Mouse (Mus musculus) hindbrain, embryonic 12.5 days (tissue): Measurements from ENCODE around the gene Pde7b. TPM values are rescaled to one million over a fixed set of nuclear protein-coding genes. Genes with fewer than 3 reads are reported as not detected.

Experiments
- ATAC-seq: fragments of 200-750 bp; cut with Nextera tagmentation; 2 replicates; pipeline ENCODE4 v1.8.0; 2017; ENCODE audit warnings: moderate TSS enrichment; ENCODE audit not compliant: low FRiP score
- H3K27ac ChIP-seq: fragments of 300-500 bp; sonication (generic); 2 replicates; pipeline ENCODE4 v1.5.1; 2016; ENCODE audit warnings: mild to moderate bottlenecking
- H3K27me3 ChIP-seq: fragments of 300-500 bp; sonication (generic); 2 replicates; pipeline ENCODE4 v1.6.1; 2016; ENCODE audit warnings: mild to moderate bottlenecking
- H3K36me3 ChIP-seq: fragments of 300-500 bp; sonication (generic); 2 replicates; pipeline ENCODE4 v1.6.1; 2016; ENCODE audit warnings: mild to moderate bottlenecking
- H3K4me1 ChIP-seq: fragments of 300-500 bp; sonication (generic); 2 replicates; pipeline ENCODE4 v1.6.1; 2016
- H3K4me2 ChIP-seq: fragments of 300-500 bp; sonication (generic); replicated peaks from 2 replicates; pipeline ENCODE4 v1.6.1; 2016; ENCODE audit warnings: mild to moderate bottlenecking
- H3K4me3 ChIP-seq: fragments of 300-500 bp; sonication (generic); 2 replicates; pipeline ENCODE4 v1.5.1; 2016; ENCODE audit warnings: mild to moderate bottlenecking
- H3K9ac ChIP-seq: fragments of 300-500 bp; sonication (generic); 2 replicates; pipeline ENCODE4 v1.6.1; 2016; ENCODE audit warnings: mild to moderate bottlenecking, moderate library complexity
- H3K9me3 ChIP-seq: fragments of 300-500 bp; sonication (generic); replicated peaks from 2 replicates; pipeline ENCODE4 v1.6.1; 2016; ENCODE audit warnings: mild to moderate bottlenecking
- WGBS: fragments of 180-500 bp; shearing (Covaris S2); methylation state at CpG from one replicate; pipeline ENCODE4 v1.1.7; 2016; 5-methylcytosine and 5-hydroxymethylcytosine counted together
- polyA plus RNA-seq: library from polyadenylated mRNA; unstranded; fragments of >200 nt; fragmentation: Nextera tagmentation; extraction: Ambion mirVana; gene quantifications from 2 replicates; pipeline ENCODE4 v1.2.1, GENCODE M21; 2016

The Pde7b gene
- polyA plus RNA-seq, 1 experiment from 2014 or later, result 6.9 TPM

DNA sequence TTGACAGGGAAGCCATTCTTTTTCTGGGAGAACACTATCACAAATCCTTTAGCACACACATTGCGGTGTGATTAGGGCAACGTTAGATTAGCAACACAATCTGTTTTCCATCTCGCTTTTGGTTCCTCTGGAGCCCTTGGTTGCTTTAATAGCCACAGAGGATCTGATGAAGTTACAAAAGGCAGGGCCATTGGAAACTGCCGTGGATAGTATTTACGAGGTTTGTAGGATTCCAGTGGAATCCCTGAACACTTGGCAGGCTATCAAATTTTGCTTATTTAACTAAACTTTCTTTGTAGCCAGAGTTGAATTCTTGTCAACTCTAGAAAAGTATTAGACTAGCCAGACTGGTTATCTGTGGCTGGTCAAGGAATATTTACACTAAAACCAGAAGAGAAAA is 330.1 kb downstream of the Pde7b start:
- Histone ChIP-seq H3K4me3 (no peak overlapping the region), H3K9me3 (no peaks in the 10 kb centered on the region), H3K4me2 (no peak overlapping the region), H3K36me3 (no peaks in the 10 kb centered on the region), H3K27me3 (no peaks in the 10 kb centered on the region), H3K27ac (no peak overlapping the region), H3K4me1 (no peaks in the 10 kb centered on the region), H3K9ac (no peak overlapping the region)
- 84% methylated on average over 5 of the region's 5 CpGs for WGBS
- no peak for ATAC-seq

DNA sequence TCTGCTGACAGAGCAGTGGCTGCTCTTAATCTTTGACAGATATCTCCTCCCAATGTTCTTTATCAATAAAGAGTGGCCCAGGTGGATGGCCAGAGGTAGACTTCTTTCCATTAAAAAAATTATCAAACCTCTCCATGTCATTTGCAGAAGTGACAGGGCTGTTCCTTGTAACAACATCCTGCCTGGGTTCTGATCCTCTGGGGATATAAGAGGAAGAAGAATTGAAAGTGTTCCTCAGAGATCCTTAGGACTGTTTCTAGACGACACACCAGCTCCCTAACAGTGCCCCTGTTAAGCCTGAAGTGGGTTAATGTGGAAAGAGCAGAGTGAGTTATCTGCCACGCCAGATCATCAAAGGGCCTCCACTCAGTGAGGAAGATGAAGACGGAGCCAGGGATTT is 334.3 kb downstream of the Pde7b start:
- Histone ChIP-seq H3K4me2 (no peak overlapping the region), H3K4me1 (no peaks in the 10 kb centered on the region), H3K27ac (no peak overlapping the region), H3K4me3 (no peak overlapping the region), H3K9me3 (no peaks in the 10 kb centered on the region), H3K27me3 (no peaks in the 10 kb centered on the region), H3K9ac (no peak overlapping the region), H3K36me3 (no peaks in the 10 kb centered on the region)
- WGBS, result 77% methylated on average over 3 of the region's 3 CpGs
- ATAC-seq, result no peak

DNA sequence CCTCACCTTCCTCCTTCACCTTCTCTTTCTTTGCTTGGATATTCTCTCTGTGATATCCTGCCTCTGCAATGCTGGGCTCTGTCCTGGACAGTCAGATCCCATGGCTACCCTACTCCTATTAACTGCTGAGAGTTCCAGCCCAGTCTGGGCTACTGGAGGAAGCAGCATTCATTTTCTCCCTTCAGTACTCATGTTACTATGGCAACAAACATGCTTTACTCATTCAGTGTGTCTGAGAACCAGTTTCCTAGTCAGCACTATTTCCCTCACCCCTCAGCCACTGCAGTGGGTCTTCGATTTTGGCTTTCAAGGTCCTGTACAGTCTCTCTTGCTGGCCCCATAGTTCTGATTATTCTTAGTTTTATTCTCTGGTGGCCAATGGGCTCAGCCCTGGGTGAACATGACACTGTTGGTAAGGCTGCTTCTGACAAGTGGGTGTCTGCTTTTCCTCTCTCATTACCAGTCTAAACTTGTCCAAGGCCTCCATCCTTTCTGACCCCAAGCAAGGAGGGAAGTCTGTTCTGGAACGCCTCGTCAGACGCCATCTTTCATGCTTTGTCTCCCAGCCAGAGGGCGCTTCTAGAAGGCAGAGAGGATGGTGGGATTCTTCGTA is 342.0 kb downstream of the Pde7b start:
- 75% methylated on average over 6 of the region's 6 CpGs for WGBS
- Histone ChIP-seq H3K36me3 (no peaks in the 10 kb centered on the region), H3K27me3 (no peaks in the 10 kb centered on the region), H3K4me2 (no peak overlapping the region), H3K4me1 (0 out of 2 replicates have a peak, but pooled peaks cover 7% of the 10 kb centered on the region), H3K27ac (no peak overlapping the region), H3K4me3 (no peak overlapping the region), H3K9me3 (no peaks in the 10 kb centered on the region), H3K9ac (no peak overlapping the region)
- peak; percentile 78 for ATAC-seq

DNA sequence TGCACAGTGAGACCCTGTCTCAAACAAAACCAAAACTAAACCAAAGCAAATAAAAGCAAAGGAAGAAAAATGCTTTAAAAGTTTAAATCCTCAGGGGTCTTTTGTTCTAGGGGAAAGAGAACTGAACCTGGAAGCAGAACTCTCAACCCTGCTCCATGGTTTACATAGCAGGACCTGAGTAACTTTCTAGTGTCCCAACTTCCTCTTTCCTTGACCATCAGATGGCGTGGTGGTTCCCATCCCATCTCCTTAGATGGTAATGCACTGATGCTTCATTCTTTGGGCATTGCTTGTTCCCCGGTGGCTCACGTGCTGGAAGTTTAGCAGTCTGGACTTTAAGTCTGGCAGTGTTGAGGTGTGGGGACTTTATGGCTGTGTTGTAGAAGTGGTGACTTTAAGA is 343.5 kb downstream of the Pde7b start:
- H3K27ac ChIP-seq, result no peak overlapping the region
- H3K4me1 ChIP-seq, result 0 out of 2 replicates have a peak, but pooled peaks cover 7% of the 10 kb centered on the region
- no peak overlapping the region for H3K9ac ChIP-seq
- H3K9me3 ChIP-seq, result no peaks in the 10 kb centered on the region
- no peak overlapping the region for H3K4me2 ChIP-seq
- H3K36me3 ChIP-seq, result no peaks in the 10 kb centered on the region
- no peaks in the 10 kb centered on the region for H3K27me3 ChIP-seq
- 88% methylated on average over 3 of the region's 3 CpGs for WGBS
- H3K4me3 ChIP-seq, result no peak overlapping the region
- ATAC-seq, result no peak

DNA sequence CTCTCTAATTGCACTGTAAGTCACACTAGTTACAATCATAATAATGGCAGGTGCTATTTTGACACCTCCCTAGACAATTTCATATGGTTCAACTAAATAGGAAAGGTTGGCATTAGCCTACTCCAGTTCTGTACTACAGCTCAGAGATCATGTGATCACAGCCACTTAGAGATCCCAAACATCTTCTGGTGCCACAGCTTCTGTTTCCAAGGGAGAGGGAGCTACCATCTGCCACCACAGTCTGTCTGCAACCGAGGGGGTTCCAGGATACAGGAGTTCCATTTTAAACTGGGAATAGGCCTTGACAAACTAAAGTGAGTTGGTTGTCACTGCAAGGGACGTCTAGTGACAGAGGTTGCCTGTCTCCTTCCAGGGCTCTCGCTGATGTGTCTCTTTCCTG is 344.1 kb downstream of the Pde7b start:
- no peak overlapping the region for H3K27ac ChIP-seq
- ATAC-seq, result no peak
- H3K4me1 ChIP-seq, result 0 out of 2 replicates have a peak, but pooled peaks cover 7% of the 10 kb centered on the region

DNA sequence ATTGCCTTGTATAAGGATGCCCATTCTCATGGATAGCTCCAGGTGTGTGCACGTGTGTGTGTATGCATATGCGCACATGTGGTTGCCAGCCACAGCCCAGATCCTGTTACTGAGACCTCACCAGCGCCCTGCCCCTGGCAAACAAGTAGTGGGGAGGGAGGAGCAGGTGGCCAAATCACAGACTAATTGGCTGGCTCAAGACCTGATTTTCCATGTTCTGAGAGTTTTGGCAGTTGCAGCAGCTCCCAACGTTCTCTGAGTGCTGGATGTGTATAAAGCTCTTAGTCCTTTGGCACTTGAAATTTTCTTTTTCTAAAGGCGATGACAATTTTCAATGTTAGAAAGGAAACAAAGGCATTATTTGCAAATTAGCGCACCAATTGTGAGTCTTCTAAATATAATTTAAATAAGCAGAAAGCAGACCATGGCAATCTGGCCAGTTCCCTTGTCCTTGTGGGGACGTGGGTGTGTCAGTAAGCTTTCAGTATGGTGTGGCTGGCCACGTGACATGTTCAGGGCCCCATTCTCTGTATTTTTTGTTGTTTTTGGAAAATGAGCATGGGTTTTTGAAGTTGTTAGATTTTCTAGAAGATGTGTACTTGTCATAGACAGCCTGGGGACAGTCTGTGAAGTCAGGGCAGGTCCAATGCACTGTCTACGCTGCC is 345.7 kb downstream of the Pde7b start:
- Histone ChIP-seq H3K4me1 (0 out of 2 replicates have a peak, but pooled peaks cover 7% of the 10 kb centered on the region), H3K9me3 (no peaks in the 10 kb centered on the region), H3K9ac (no peak overlapping the region), H3K4me2 (no peak overlapping the region), H3K4me3 (no peak overlapping the region), H3K36me3 (no peaks in the 10 kb centered on the region), H3K27me3 (no peaks in the 10 kb centered on the region), H3K27ac (no peak overlapping the region)
- 78% methylated on average over 9 of the region's 9 CpGs for WGBS
- no peak for ATAC-seq

More for the DNA sequence above, 344.1 kb downstream of the Pde7b start:
- no peaks in the 10 kb centered on the region for H3K36me3 ChIP-seq
- H3K27me3 ChIP-seq, result no peaks in the 10 kb centered on the region
- no peak overlapping the region for H3K4me3 ChIP-seq
- H3K9me3 ChIP-seq, result no peaks in the 10 kb centered on the region
- WGBS, result 85% methylated on average over 3 of the region's 3 CpGs
- H3K9ac ChIP-seq, result no peak overlapping the region
- no peak overlapping the region for H3K4me2 ChIP-seq

DNA sequence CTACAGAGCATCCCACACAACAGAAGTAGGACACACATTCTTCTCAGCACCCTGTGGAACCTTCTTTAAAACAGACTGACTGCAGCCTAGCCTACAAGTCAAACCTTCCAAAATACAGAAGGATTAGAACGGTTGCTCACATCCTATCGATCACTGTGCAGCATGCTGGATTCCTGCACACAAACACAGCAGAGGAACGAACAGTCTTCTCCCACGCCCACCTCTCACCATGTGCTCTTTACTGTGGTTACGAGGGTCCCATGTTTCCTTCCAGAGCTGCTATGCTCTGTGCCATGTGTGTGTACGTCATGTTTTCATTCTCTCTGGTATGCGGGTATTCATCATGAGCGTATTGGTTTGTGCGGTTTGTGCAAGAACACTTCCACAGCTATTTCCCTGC is 347.3 kb downstream of the Pde7b start:
- H3K36me3 ChIP-seq, result no peaks in the 10 kb centered on the region
- no peak for ATAC-seq
- 90% methylated on average over 9 of the region's 9 CpGs for WGBS
- H3K4me2 ChIP-seq, result no peak overlapping the region
- H3K27ac ChIP-seq, result no peak overlapping the region
- H3K4me1 ChIP-seq, result 0 out of 2 replicates have a peak, but pooled peaks cover 3% of the 10 kb centered on the region
- H3K27me3 ChIP-seq, result no peaks in the 10 kb centered on the region
- H3K9ac ChIP-seq, result no peak overlapping the region
- no peaks in the 10 kb centered on the region for H3K9me3 ChIP-seq
- H3K4me3 ChIP-seq, result no peak overlapping the region

DNA sequence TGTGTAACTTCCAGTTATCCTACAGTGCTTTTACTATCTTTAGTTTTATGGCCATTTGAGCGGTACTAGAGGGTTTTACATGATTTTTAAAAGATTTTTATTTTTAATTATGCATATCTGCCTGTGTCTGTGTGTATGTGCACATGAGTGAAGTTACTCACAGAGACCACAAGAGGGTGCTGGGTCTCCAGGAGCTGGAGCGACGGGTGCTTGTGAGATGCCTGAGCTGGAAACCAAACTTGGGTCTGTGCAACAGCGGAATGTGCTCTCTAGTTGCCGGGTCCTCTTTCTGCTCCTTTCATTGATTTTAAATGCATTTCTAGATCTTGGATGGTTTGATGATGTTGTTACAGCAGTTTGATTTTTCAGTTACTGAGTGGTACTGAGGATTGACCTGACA is 352.8 kb downstream of the Pde7b start:
- 90% methylated on average over 5 of the region's 5 CpGs for WGBS
- Histone ChIP-seq H3K27me3 (no peaks in the 10 kb centered on the region), H3K36me3 (no peaks in the 10 kb centered on the region), H3K4me1 (no peaks in the 10 kb centered on the region), H3K27ac (no peak overlapping the region), H3K9me3 (peaks cover 5% of the 10 kb centered on the region; the same call in 1 of the 2 replicates), H3K4me3 (no peak overlapping the region), H3K9ac (no peak overlapping the region), H3K4me2 (no peak overlapping the region)
- no peak for ATAC-seq

DNA sequence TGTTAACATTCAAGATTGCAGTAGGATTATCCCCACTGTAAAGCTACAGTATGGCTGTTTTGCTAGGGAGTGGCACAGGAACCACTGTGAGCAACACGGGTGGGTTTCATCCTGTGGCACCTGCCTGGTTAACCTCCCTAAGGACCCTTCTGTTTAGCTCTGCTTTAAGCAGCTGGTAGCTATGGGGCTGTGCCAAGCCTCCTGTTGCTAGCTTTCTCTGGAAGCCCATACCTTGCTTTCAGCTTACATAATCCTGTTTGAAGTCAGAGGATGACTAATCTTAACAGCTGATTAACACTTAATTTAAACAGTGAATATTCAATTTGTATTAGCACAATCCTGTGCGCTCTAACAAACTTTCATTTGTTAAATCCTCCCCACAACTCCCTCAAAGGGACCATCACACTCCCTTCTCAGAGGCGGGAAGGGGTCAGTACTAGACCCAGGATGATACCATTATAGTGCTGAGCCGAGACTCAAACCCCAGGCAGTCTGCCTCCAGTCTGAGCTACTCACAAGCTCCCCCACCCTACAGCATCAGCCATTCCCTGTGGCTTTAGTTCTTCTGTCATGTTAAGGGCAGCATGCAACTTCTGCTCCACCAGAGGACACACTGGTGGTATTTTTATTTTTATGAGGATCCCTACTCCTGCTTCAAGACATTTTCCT is 362.3 kb downstream of the Pde7b start:
- peaks cover 2% of the 10 kb centered on the region; the same call in 1 of the 2 replicates for H3K9me3 ChIP-seq
- H3K36me3 ChIP-seq, result peaks cover 9% of the 10 kb centered on the region
- 82% methylated on average over 4 of the region's 4 CpGs for WGBS
- H3K27ac ChIP-seq, result no peak overlapping the region
- ATAC-seq, result no peak; the same call in 1 of the 2 replicates
- no peak overlapping the region for H3K9ac ChIP-seq
- no peaks in the 10 kb centered on the region for H3K27me3 ChIP-seq
- H3K4me1 ChIP-seq, result no peaks in the 10 kb centered on the region
- no peak overlapping the region for H3K4me2 ChIP-seq
- no peak overlapping the region for H3K4me3 ChIP-seq

DNA sequence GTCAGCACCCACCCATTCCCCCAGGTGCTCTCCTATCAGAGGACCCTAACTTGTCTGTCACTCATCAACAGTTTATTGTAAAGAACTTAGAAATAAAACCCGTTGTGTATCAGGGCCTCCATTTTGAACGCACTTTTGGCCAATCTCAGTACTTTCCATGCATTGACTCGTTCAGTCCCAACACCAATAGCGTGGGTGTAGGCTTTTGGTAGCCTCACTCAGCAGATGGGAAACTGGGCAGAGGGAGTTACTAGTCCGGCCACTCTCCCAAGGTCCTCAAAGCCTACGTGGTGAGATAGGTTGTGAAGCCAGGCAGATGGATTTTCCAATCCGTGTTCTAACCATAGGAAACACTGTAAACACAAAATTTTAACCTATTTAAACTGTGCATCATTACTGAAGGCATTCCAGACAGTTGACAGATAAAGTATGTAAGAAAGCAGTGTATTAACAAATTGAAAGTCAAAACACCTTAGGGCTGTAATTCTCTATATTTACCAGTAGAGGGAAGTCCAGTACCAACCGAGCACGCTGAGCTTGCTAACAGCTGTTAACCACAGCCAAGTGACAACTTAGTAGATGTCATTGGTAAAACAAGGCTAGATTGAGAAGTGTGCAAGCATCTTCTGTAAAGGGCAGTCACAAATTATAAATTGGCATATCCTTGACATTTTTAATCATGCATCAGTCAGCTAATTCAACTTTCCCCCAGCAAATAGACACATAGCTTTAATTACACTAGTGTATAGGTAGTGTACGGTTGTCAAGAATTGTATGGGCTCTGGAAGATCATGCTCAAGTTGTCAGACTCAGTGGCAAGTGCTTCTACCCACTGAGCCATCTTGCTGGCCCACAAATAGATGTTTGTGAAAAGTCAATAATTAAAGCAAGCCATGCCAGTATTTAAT is 363.1 kb downstream of the Pde7b start:
- no peaks in the 10 kb centered on the region for H3K9me3 ChIP-seq
- no peak overlapping the region for H3K4me2 ChIP-seq
- ATAC-seq, result no peak; the same call in 1 of the 2 replicates
- no peak overlapping the region for H3K4me3 ChIP-seq
- no peak overlapping the region for H3K27ac ChIP-seq
- 64% methylated on average over 10 of the region's 10 CpGs for WGBS
- no peak overlapping the region for H3K9ac ChIP-seq
- no peaks in the 10 kb centered on the region for H3K4me1 ChIP-seq
- H3K36me3 ChIP-seq, result peaks cover 10% of the 10 kb centered on the region
- no peaks in the 10 kb centered on the region for H3K27me3 ChIP-seq

DNA sequence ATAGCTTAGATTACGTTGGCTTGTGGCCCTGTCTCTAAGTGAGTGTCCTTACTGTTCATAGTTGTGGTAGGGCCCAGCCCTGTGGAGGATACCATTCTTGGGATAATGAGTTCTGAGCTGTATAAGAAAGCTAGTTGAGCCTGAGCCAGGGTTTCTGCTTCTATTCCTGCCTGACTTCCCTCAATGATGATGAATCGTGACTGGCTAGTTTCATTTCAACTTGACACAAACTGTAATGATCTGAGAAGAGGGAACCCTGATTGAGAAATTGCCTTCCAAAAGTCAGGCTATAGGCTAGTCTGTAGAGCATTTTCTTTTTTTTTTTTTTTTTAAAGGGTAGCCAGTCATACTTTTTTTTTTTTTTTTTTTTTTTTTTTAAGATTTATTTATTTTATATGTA is 376.0 kb downstream of the Pde7b start:
- no peak overlapping the region for H3K9ac ChIP-seq
- no peaks in the 10 kb centered on the region for H3K9me3 ChIP-seq
- H3K4me1 ChIP-seq, result peaks cover 10% of the 10 kb centered on the region; the same call in 1 of the 2 replicates
- H3K27ac ChIP-seq, result no peak overlapping the region
- H3K36me3 ChIP-seq, result peaks cover 9% of the 10 kb centered on the region
- H3K4me3 ChIP-seq, result no peak overlapping the region
- H3K4me2 ChIP-seq, result no peak overlapping the region
- 92% methylated on average over 2 of the region's 2 CpGs for WGBS
- H3K27me3 ChIP-seq, result no peaks in the 10 kb centered on the region
- ATAC-seq, result no peak
